Mouse (Mus musculus) forebrain, embryonic 14.5 days (tissue): ENCODE results near the gene Slc43a3. TPM values are rescaled to one million over a fixed set of nuclear protein-coding genes. Genes with fewer than 3 reads are reported as not detected.

ENCODE experiments used
- ATAC-seq: fragments of 200-750 bp; cut with Nextera tagmentation; 2 replicates; pipeline ENCODE4 v1.8.0; 2017; ENCODE audit warnings: mild to moderate bottlenecking, moderate library complexity
- DNase-seq: peaks from one replicate; pipeline ENCODE4 v3.0.0-alpha.2; 2015; ENCODE audit warnings: low spot score
- H3K27ac ChIP-seq: fragments of 300-500 bp; sonication (generic); 2 replicates; pipeline ENCODE4 v1.5.1; 2014; ENCODE audit warnings: low read depth, mild to moderate bottlenecking, control low read depth, low read length, moderate library complexity
- H3K27me3 ChIP-seq: fragments of 300-500 bp; sonication (generic); replicated peaks from 2 replicates; pipeline ENCODE4 v1.6.1; 2014; ENCODE audit warnings: low read length, control low read depth, mixed read lengths; ENCODE audit not compliant: control insufficient read depth, insufficient read depth
- H3K36me3 ChIP-seq: fragments of 300-500 bp; sonication (generic); 2 replicates; pipeline ENCODE4 v1.6.1; 2014; ENCODE audit warnings: low read length, control low read depth; ENCODE audit not compliant: control insufficient read depth, insufficient read depth
- H3K4me1 ChIP-seq: fragments of 300-500 bp; sonication (generic); 2 replicates; pipeline ENCODE4 v1.6.1; 2014; ENCODE audit warnings: antibody characterized with exemption, low read length, control low read depth; ENCODE audit not compliant: control insufficient read depth, insufficient read depth
- H3K4me2 ChIP-seq: fragments of 300-500 bp; sonication (generic); 2 replicates; pipeline ENCODE4 v1.6.1; 2014; ENCODE audit warnings: mild to moderate bottlenecking, control low read depth, low read length
- H3K4me3 ChIP-seq: fragments of 300-500 bp; sonication (generic); 2 replicates; pipeline ENCODE4 v1.5.1; 2014; ENCODE audit warnings: low read depth, low read length, control low read depth
- H3K9ac ChIP-seq: fragments of 300-500 bp; sonication (generic); 2 replicates; pipeline ENCODE4 v1.6.1; 2014; ENCODE audit warnings: mild to moderate bottlenecking, low read length, control low read depth, moderate library complexity
- H3K9me3 ChIP-seq: fragments of 300-500 bp; sonication (generic); replicated peaks from 2 replicates; pipeline ENCODE4 v1.6.1; 2016; ENCODE audit warnings: low read length, control low read depth, mixed read lengths; ENCODE audit not compliant: control insufficient read depth
- WGBS: fragments of 180-500 bp; shearing (Covaris S2); extraction: QIAGEN DNeasy Blood & Tissue Kit; methylation state at CpG from one replicate; pipeline ENCODE4 v1.1.7; 2014; 5-methylcytosine and 5-hydroxymethylcytosine counted together
- polyA plus RNA-seq: library from polyadenylated mRNA; unstranded; fragments of >200 nt; fragmentation: Nextera tagmentation; extraction: Ambion mirVana; gene quantifications from 2 replicates; pipeline ENCODE4 v1.2.1, GENCODE M21; 2014

The Slc43a3 gene
- polyA plus RNA-seq, 1 experiment from 2014 or later: 7.0 TPM

DNA sequence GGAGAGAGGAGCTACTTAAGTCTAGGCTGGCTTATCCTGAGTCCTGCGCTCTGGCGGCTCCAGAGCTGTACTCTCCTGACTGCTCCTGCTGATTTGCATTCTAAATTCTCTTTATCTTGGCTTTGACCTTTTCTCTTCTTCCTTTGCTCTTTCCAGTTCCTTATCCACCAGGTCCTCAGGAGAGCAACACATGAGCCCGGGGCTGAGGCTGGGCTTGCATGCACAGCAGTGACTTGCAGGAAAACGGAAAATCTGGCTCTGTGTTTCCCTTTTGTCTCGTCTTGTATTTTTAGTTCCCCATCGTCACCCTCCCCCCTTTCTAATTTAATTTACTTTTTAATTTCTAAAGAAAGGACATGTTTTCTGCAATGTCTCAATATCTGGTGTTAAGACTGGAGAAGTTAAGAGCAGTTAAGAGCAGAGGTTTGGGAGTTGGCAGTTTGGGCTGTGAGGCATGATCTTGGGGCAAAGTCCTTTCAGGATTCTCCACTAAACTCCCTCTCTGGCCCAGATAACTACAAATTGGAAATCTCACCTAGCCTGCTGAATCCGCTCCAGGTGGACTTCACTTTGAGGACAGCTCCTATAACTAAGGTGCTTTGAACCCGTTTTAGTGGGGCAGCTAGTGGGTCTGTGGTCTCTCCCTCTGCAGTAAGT, 2.3 kb upstream of the Slc43a3 start:
- H3K9me3 ChIP-seq: no peaks in the 10 kb centered on the region
- H3K27me3 ChIP-seq: no peaks in the 10 kb centered on the region
- no peak overlapping the region for H3K27ac ChIP-seq
- H3K4me2 ChIP-seq: no peak overlapping the region
- H3K4me1 ChIP-seq: 0 out of 2 replicates have a peak, but pooled peaks cover 2% of the 10 kb centered on the region
- H3K9ac ChIP-seq: no peak overlapping the region
- ATAC-seq: no peak
- 73% methylated on average over 8 of the region's 8 CpGs for WGBS
- H3K36me3 ChIP-seq: no peaks in the 10 kb centered on the region
- no peak overlapping the region for H3K4me3 ChIP-seq
- no peak for DNase-seq

DNA sequence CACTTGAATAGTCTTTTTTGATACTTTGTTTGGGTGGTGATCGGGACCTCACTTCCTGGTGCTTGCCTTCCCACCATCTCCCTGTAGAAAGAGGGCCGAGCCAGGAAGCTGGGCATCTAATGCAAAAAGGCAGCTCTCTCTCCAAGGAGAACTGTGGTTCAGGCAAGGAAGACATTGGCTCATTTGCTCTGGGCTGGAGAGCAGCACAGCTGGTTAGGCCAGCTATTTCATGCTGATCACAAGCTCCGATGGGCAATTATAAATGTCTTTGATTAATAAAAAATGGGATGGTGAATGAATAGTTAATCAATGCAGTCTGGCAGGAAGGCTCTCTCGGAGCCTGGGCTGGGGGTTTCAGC, 1.8 kb upstream of the Slc43a3 start:
- H3K36me3 ChIP-seq: no peaks in the 10 kb centered on the region
- H3K9me3 ChIP-seq: no peaks in the 10 kb centered on the region
- H3K27me3 ChIP-seq: no peaks in the 10 kb centered on the region
- no peak overlapping the region for H3K4me2 ChIP-seq
- 28% methylated on average over 4 of the region's 4 CpGs for WGBS
- H3K9ac ChIP-seq: no peak overlapping the region
- ATAC-seq (no peak), DNase-seq (peak; percentile 19)
- no peak overlapping the region for H3K4me3 ChIP-seq
- H3K4me1 ChIP-seq: 0 out of 2 replicates have a peak, but pooled peaks cover 2% of the 10 kb centered on the region
- no peak overlapping the region for H3K27ac ChIP-seq

DNA sequence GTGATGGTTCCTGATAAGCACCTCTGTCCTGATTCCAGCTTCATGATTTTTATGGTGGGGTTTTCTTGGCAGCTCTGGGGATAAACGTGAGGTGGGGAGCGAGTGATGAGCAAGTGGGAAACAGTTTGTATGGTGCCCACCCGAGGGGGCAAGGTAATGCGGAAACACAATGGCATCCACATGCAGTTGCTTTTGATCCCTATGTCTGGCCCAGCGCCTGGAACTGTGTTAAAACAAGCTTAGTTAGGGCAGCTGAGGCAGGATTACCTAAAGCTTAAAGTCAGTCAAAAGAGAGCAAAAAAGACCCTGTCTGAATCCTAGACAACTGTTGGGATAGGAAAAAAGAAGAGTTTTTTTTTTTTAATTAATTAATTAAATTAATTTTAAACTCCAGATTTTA, 1.3 kb upstream of the Slc43a3 start:
- Histone ChIP-seq H3K36me3 (no peaks in the 10 kb centered on the region), H3K27ac (no peak overlapping the region), H3K27me3 (no peaks in the 10 kb centered on the region), H3K4me2 (no peak overlapping the region), H3K9ac (no peak overlapping the region), H3K4me3 (no peak overlapping the region), H3K4me1 (0 out of 2 replicates have a peak, but pooled peaks cover 2% of the 10 kb centered on the region), H3K9me3 (no peaks in the 10 kb centered on the region)
- ATAC-seq: peak; percentile 43; the same call in 1 of the 2 replicates
- peak; percentile 55 for DNase-seq
- WGBS: 34% methylated on average over 5 of the region's 5 CpGs

DNA sequence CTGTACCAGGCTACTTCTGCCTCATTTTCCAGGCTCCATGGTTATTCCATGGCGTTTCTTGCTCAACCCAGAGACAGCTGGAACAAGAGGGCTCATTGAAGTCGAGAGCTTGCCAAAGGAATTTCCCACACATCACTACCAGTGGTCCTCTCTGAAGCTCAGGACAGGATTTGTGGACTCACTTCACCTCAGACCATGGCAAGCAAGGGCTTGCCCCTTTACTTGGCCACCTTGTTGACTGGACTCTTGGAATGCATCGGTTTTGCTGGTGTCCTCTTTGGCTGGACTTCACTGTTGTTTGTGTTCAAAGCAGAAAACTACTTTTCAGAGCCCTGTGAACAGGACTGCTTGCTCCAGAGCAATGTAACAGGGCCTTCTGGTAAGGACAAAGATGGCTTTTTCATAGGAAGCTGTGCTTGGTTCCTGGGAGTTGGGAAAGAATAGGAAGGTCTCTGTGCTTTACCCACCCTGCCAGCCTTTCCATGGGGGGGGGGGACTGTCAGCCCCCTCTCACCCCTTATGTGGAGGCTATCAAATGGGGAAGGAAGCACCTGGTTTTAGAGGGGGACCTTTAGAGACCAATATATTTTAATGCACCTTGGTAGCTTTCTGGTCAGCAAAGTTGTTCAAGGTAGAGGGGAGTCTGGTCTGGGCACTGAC, 1.2 kb downstream of the Slc43a3 start:
- no peaks in the 10 kb centered on the region for H3K9me3 ChIP-seq
- H3K36me3 ChIP-seq: no peaks in the 10 kb centered on the region
- ATAC-seq (no peak), DNase-seq (no peak)
- 80% methylated on average over 3 of the region's 3 CpGs for WGBS
- H3K27ac ChIP-seq: no peak overlapping the region
- 0 out of 2 replicates have a peak, but pooled peaks cover 2% of the 10 kb centered on the region for H3K4me1 ChIP-seq
- H3K9ac ChIP-seq: no peak overlapping the region
- peak overlapping the region; percentile 43; the same call in 1 of the 2 replicates for H3K4me2 ChIP-seq
- H3K27me3 ChIP-seq: no peaks in the 10 kb centered on the region
- H3K4me3 ChIP-seq: no peak overlapping the region

DNA sequence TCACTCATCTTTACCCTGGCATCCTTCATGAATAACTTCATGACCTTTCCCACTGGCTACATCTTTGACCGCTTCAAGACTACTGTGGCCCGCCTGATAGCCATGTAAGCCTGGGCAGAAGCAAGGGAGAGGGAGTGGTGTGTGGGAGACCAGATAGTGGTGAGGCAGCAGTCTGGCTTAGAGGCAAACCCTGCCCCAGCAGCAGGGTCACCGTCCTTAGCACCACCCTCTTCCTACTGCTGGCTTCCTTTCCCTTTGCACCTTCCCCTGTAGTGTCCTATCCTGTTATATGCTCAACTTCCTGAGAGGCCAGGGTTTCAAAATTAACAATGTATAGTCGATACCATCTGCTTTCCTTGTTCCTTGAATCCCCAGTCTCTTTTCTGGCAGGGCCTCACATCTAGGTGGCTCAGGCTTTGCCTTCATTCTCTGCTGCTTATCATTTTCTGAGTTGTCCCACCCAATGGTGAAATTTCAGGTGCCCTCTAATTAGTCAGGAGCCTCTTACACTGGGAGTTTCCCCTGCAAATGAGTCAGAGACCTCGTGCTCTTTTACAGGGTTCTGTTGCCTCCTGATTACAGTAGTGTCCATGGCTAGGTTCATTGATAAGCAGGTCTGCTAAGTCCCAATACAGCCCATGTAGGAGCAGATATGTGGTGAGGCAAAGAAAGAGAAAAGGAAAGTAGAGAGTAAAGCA, 2.0 kb downstream of the Slc43a3 start:
- no peak overlapping the region for H3K27ac ChIP-seq
- no peaks in the 10 kb centered on the region for H3K9me3 ChIP-seq
- H3K4me2 ChIP-seq: no peak overlapping the region
- no peaks in the 10 kb centered on the region for H3K36me3 ChIP-seq
- no peak for ATAC-seq
- no peak for DNase-seq
- 0 out of 2 replicates have a peak, but pooled peaks cover 2% of the 10 kb centered on the region for H3K4me1 ChIP-seq
- H3K27me3 ChIP-seq: no peaks in the 10 kb centered on the region
- WGBS: 89% methylated on average over 5 of the region's 5 CpGs
- no peak overlapping the region for H3K4me3 ChIP-seq
- H3K9ac ChIP-seq: no peak overlapping the region

DNA sequence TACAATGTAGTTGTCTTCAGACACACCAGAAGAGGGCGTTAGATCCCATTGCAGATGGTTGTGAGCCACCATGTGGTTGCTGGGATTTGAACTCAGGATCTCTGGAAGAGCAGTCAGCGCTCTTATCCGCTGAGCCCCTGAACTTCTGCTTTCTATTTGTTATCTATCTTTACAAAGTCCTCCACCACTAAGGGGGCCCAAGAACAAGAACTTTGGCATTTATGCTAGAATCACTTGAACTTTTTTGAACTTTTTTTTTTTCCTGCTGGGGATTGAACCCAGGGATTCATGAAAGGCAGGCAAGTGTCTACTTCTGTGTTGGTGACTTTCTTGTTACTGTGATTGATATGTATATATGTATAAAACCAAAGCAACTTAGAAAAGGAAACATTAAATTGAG, 2.9 kb downstream of the Slc43a3 start:
- 0 out of 2 replicates have a peak, but pooled peaks cover 2% of the 10 kb centered on the region for H3K4me1 ChIP-seq
- ATAC-seq (no peak), DNase-seq (no peak)
- no peaks in the 10 kb centered on the region for H3K36me3 ChIP-seq
- no peaks in the 10 kb centered on the region for H3K9me3 ChIP-seq
- H3K9ac ChIP-seq: no peak overlapping the region
- 94% methylated on average over 3 of the region's 3 CpGs for WGBS
- H3K27me3 ChIP-seq: no peaks in the 10 kb centered on the region
- H3K4me2 ChIP-seq: no peak overlapping the region
- H3K4me3 ChIP-seq: no peak overlapping the region
- H3K27ac ChIP-seq: no peak overlapping the region

DNA sequence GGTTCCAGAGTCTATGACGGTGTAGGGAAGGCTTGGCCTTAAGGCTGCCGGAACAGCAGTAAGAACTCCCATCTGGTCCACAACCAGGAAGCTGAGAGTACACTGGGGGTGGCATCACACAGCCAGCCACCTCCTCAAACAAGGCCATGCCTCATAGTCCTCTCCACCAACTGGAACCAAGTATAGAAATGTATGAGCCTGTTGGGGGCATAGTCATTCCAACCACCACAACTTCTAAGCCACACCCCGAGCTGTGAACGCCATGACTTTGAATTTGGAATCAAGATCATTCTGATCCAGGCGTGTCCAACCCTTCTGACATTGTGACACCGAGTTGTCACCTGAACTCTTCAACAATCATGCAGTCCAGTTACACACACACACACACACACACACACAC, 3.3 kb downstream of the Slc43a3 start:
- H3K9ac ChIP-seq: no peak overlapping the region
- no peaks in the 10 kb centered on the region for H3K9me3 ChIP-seq
- no peak overlapping the region for H3K4me2 ChIP-seq
- no peak overlapping the region for H3K27ac ChIP-seq
- no peaks in the 10 kb centered on the region for H3K36me3 ChIP-seq
- 0 out of 2 replicates have a peak, but pooled peaks cover 2% of the 10 kb centered on the region for H3K4me1 ChIP-seq
- DNase-seq (no peak), ATAC-seq (no peak)
- H3K27me3 ChIP-seq: no peaks in the 10 kb centered on the region
- 95% methylated on average over 6 of the region's 6 CpGs for WGBS
- H3K4me3 ChIP-seq: no peak overlapping the region

DNA sequence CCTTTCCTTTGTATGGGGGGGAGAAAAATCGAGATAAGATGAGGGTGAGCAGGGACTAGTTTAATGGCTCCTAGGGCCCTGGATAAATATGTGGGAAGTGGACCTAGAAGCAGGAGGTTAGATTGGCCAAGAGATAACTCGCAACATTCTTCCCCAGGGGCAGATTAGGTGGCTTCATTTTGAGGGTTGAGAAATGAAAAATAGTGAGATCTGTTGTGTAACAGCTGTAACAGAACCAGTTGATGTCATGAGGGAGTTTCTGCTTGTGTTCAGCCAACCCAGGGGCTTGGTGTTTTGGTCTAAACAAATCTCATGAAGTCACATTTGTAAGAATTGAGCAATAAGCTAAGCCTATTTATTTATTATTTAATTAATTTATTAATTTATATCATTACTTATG, 5.0 kb downstream of the Slc43a3 start:
- DNase-seq: no peak
- Histone ChIP-seq H3K4me2 (no peak overlapping the region), H3K4me3 (no peak overlapping the region), H3K27ac (no peak overlapping the region), H3K36me3 (no peaks in the 10 kb centered on the region), H3K4me1 (0 out of 2 replicates have a peak, but pooled peaks cover 2% of the 10 kb centered on the region), H3K27me3 (no peaks in the 10 kb centered on the region), H3K9ac (no peak overlapping the region), H3K9me3 (no peaks in the 10 kb centered on the region)
- no peak for ATAC-seq
- WGBS: 89% methylated on average over 2 of the region's 2 CpGs

DNA sequence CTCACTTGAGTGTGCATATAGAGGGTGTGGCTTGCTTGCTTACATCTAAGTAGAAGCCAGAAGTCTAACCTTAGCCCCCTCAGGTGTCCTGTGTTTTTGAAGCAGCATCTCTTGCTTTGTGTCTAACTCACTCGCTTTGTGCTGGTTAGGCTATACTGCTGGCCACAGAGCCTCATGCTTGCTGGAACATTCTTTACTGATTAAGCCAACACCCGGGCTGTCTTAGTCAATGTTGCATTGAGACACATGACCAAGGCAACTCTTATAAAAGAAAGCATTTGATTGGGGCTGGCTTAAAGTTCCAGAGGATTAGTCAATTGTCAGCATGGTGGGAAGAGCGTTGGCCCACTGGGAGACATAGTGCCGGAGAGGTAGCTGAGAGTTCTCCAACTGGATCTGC, 5.4 kb downstream of the Slc43a3 start:
- H3K27me3 ChIP-seq: no peaks in the 10 kb centered on the region
- no peaks in the 10 kb centered on the region for H3K9me3 ChIP-seq
- DNase-seq (no peak), ATAC-seq (no peak)
- 0 out of 2 replicates have a peak, but pooled peaks cover 2% of the 10 kb centered on the region for H3K4me1 ChIP-seq
- no peak overlapping the region for H3K4me2 ChIP-seq
- H3K9ac ChIP-seq: no peak overlapping the region
- H3K36me3 ChIP-seq: no peaks in the 10 kb centered on the region
- WGBS: 83% methylated on average over 4 of the region's 4 CpGs
- H3K4me3 ChIP-seq: no peak overlapping the region
- H3K27ac ChIP-seq: no peak overlapping the region
